Mouse (Mus musculus) kidney, postnatal 25 days (tissue): ENCODE results near the gene Eif2s2.

Experiments used
- DNase-seq, 2 experiments: peaks; one replicate each; pipeline ENCODE4 v3.0.0; 2021; ENCODE audit warnings: mixed read lengths in 2 of 2

Gene Eif2s2

GRCm38 (mm10) chr2:154891585-154891984, 1.1 kb downstream of the Eif2s2 start:
- DNase-seq = no peak

- no peak for DNase-seq
Observed at GRCm38 (mm10) chr2:154876621-154877020, 16.1 kb downstream of the Eif2s2 start.

- DNase-seq = no peak
Observed at GRCm38 (mm10) chr2:154869954-154870641, 22.6 kb downstream of the Eif2s2 start.

DNA sequence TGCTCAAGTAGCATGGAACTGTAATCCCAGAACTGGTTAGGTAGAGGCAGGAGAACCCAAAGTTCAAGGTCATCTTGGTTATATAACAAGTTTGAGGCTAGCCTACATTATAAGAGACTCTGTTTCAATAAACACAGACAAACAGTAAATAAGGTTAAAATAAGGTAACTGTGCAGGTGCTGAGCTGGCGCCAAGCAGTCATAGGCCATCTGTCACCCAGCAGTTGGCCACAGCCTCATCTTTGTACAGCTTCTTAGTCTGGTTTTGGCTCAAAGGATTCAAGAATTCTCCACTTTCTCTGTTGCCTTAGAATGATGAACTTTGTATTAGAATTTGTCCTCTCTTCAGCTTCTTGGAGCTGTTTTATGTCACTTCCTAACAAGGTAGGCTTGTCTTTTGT, 24.6 kb downstream of the Eif2s2 start:
- no peak for DNase-seq

DNA sequence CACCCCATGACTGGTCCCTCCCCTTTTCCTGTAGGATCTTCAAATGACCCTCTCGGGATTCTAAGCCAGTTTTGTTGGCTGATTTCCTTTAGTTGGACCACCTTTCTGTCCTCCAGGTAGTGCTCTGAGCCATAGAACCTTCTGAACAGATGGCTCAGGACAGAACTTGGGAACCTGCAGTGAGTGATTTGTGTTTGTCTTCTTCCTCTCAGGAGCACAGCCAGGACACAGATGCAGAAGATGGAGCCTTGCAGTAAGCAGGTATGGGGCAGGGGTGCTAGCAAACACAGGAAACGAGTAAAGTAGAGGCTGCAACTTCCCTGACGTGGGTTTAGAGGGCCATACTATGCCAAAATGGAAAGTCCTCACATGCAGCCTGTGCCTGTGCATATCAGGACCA, 27.0 kb downstream of the Eif2s2 start:
- no peak for DNase-seq

DNA sequence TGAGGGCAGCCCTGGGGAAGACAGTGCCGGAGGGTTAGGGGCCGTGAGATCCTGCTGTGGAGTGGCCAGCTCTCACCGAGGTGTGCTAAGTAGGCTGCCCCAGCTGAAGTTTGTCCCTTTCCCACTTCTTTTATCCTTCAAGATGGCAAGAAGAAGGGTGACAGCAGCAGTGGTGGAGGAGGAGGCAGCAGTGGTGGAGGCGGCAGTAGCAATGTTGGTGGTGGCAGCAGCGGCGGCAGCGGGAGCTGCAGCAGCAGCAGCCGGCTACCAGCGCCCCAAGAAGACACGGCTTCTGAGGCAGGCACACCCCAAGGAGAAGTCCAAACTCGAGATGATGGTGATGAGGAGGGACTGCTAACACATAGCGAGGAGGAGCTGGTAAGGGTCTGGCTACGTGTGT, 29.1 kb downstream of the Eif2s2 start:
- no peak for DNase-seq

GRCm38 (mm10) chr2:154855383-154855782, 37.4 kb downstream of the Eif2s2 start:
- peak; percentile 59 to 79 for DNase-seq

DNA sequence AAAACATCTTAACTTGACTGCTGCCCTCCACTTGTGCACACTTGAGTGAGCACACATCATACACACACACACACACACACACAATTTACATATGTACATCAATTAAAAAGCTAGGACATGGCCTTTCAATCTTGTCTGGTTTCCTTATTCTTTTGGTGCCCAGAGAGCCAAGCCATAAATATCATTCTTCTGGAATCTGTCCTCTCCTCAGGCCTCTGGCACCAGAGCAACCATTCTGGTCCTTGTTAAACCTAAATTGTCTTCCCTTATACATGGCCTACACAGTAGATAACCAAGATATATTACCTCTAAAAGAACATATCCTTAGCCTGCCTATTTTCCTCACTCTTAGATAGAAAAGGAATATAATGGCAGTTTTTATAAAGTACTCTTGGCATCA, 44.6 kb downstream of the Eif2s2 start:
- no peak for DNase-seq

GRCm38 (mm10) chr2:154836537-154836936, 56.2 kb downstream of the Eif2s2 start:
- no peak for DNase-seq

- no peak for DNase-seq
Observed at GRCm38 (mm10) chr2:154834149-154834865, 58.4 kb downstream of the Eif2s2 start.

DNA sequence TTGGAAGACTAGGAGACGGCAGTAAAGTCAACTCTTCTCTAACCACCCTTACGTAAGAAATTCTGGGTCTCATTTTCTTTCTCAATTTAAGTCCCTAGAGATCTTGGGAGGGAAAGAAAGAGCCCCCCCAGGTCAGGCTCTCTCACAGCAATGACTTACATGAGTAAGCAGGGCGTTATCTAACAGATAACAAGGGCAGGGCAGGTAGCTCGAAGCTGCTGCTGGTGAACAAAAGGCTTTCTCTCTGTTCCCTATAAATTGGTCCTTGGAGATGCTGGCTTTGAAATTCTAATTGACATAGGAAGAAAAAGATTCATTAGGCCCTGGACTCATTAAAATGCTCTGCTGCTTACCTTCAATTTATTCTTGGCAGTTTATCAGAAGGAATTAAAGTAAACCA, 60.3 kb downstream of the Eif2s2 start:
- DNase-seq = no peak

GRCm38 (mm10) chr2:154827521-154827920, 65.2 kb downstream of the Eif2s2 start:
- peak; percentile 53 to 63 for DNase-seq

- no peak for DNase-seq
Observed at GRCm38 (mm10) chr2:154826054-154826538, 66.6 kb downstream of the Eif2s2 start.
